Mouse (Mus musculus) c-Kit-negative CD71-positive TER-119-positive erythroid progenitor cells, embryonic 14.5 days (primary cell): ENCODE results near the gene Tada1.

ENCODE experiments used
- DNase-seq: peaks from one replicate; pipeline ENCODE4 v3.0.0-alpha.2; 2013; ENCODE audit warnings: low read depth, low spot score

The Tada1 gene

GRCm38 (mm10) chr1:166384614-166385013, 5.7 kb downstream of the Tada1 start:
- DNase-seq = no peak

GRCm38 (mm10) chr1:166385431-166385830, 6.5 kb downstream of the Tada1 start:
- no peak for DNase-seq

DNA sequence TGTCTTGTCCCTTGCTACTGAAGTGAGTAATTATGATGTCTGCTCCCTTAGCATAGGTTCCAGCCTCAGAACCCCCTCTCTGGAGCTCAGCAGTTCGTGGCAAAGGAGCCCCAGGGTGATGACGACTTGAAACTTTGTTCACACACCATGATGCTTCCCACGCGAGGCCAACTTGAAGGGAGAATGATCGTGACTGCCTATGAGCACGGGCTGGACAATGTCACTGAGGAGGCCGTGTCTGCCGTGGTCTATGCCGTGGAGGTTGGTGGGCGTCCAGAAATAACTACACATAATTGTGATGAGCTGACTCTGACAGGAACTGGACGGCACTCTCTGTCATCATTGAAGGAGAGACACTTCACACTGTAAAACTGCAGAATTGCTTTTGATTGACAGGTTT, 9.6 kb downstream of the Tada1 start:
- no peak for DNase-seq

- no peak for DNase-seq
Measured at GRCm38 (mm10) chr1:166389406-166390125, 10.7 kb downstream of the Tada1 start.

DNA sequence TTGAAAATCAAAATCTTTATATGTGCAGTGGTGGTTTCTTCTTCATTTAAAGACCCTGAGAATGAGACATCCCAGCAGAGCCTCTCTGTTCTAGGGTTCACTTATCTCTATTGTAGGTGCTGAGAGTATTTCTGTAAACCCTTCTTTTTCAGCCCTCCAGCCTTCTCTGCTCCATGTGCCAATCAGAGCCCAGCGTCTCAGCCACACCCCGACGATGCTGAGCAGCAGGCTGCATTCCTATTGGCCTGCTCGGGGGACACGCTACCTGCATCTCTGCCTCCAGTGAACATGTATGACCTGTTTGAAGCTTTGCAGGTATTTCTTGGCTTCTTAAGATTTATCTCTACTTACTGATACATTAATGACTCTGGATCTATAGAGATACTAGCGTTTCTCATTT, 12.8 kb downstream of the Tada1 start:
- DNase-seq = no peak

DNA sequence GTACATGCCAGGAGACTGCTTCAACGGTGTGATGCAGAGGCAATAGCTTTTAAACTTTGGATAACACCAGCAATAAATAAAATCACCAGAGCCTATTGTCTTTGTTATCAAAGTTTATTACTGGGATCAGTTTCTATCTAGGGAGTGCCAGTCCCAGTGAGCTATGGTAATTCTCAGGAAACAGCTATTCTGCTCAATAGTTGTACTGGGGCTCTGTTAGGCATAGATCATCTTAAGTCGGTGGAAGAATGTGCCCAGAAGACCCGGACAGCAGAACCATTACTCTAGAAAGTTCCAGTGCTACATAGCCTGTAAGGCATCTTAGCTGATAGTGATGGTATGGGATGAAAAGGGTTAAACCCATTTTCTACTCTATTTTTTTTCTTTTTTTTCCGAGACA, 15.9 kb downstream of the Tada1 start:
- DNase-seq = no peak

DNA sequence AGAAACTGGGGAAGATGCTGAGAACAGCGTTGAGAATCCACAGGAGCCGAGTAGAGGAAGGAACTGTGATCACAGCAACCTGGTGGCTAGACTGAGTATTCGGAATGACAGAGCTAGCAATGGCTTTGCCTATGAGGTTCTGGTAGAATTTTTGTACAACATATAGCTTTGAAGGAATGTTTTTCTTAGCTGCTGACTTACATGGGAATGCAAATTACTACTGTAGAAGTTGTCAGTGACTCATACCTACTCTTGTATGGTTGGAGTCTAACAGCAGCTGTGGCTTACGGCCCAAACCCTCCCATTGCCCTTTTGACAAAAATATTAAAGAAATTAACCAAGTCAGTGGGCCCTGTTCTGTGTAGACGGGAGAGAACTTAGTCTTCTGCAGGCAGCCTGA, 16.8 kb downstream of the Tada1 start:
- no peak for DNase-seq

DNA sequence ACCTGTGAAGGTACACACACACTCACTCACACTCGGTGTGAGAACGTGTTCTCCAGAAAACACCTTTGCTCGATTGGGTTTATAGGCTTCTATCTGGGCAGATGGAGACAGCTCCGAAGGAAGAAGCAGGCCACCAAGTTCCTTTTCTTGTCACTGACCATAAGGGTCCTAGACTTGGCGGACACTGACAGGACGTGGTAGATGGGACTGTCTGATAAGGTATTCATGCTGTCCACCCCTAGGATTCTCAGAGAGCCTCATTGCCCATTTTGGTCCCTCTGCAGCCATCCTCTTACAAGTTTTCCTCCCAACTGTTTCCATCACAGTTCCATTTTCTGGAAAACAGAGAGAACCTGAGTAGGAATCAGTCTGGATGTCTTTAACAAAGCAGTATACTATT, 17.5 kb downstream of the Tada1 start:
- no peak for DNase-seq

- DNase-seq = no peak
Measured at GRCm38 (mm10) chr1:166401455-166401854, 22.6 kb downstream of the Tada1 start.

DNA sequence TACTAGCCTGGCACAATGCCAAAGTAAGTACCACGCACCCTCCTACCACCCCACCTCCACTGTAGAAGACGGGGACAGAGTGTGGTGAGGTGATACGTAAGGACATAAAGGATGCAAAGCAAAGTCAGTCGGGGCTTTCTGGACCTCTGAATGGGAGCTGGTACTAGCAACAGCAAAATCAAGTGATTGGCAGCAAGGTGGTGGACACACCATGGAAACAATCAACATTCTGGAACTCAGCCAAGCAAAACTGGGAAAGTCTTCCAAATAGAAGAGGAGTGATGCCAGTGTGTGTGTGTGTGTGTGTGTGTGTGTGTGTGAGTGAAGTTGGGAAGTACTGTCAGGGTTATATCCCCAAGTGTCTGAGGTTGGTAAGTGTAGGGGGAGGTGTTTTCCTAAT, 23.1 kb downstream of the Tada1 start:
- DNase-seq = no peak

GRCm38 (mm10) chr1:166403846-166404245, 24.9 kb downstream of the Tada1 start:
- no peak for DNase-seq

DNA sequence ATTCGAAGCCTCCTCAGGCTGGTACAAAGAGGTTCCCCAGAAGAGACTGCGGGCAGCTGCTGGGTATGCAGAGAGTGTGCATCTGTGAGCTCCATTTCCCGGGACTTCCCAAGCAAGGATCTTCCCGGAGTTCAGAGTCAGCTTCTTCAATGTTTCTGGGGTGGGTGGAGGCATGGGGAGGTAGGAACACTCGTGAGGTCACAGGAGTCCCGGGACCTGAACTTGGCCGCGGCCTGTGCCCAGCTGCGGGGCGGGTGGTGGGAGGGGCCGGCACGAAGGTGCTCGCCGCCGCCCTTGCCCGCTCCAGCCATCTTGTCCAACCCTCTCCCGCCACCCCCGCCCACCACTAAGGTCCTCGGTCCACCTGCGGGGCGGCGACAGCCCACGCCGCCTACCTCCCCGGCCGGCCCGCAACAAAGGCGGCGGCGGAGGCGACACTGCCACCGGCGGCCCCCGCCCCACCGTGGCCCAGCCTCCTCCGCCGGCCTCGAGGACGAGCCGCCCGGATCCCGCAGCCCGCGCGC, 30.3 kb downstream of the Tada1 start:
- DNase-seq = no peak

GRCm38 (mm10) chr1:166409701-166410220, 30.9 kb downstream of the Tada1 start, which contains the start of gene Pogk:
Gene Pogk, minus strand, starts transcription at chr1:166409863.
- DNase-seq = peak; percentile 21

GRCm38 (mm10) chr1:166411541-166411940, 32.6 kb downstream of the Tada1 start:
- no peak for DNase-seq

GRCm38 (mm10) chr1:166412266-166412665, 33.4 kb downstream of the Tada1 start:
- no peak for DNase-seq

- no peak for DNase-seq
Measured at GRCm38 (mm10) chr1:166429053-166429452, 50.2 kb downstream of the Tada1 start.

DNA sequence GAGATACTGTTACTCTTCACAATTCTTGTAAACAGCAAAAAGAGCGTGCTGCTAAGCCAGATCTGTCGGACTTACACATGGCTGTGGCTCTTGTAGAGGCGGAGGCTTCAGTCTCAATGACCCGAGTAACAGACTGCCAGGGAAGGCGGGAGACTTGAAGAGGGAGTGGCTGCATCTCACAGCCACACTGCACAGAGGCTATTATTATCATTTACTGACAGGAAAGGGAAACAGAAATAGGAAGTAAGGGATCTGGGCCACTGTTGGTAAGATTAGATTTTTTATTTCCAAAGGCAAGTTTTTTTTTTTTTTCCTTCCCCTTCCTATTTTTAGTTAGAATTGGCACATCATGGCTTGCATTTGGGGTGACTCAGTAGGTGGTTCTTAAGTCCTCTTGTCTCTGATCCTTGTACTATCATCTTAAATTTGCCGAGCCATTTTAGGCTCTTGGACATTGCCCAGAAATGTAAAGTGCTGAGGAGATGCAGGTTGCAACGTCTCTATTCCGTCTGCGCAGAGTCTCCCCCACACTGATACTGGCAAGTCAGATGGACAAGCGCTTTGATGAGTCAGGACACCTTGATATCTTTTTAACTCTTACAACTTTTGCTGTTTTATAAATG, 51.0 kb downstream of the Tada1 start:
- no peak for DNase-seq

- no peak for DNase-seq
Measured at GRCm38 (mm10) chr1:166439426-166439825, 60.5 kb downstream of the Tada1 start.

GRCm38 (mm10) chr1:166441992-166442391, 63.1 kb downstream of the Tada1 start:
- no peak for DNase-seq
